Mouse (Mus musculus): Measurements from ENCODE around the gene H2-M2.
"Not testable (repeated sequence)": the region's sequence is repeated elsewhere in the genome, so short reads cannot be mapped to it uniquely, and the experiment has no call there.

- not testable (repeated sequence) for TF ChIP-seq CTCF (IDR thresholded peaks at IDR 0.05; ENCODE audit: extremely low read depth, insufficient read depth, insufficient read length, insufficient replicate concordance); POLR2A (IDR thresholded peaks at IDR 0.05; ENCODE audit: low read depth, low read length)
Observed at GRCm38 (mm10) chr17:37524612-37525011, 41.3 kb upstream of the H2-M2 start.

Measured in spleen, adult 2 months (tissue).